Mouse (Mus musculus) bone marrow, adult 2 months (tissue): ENCODE data around the gene Siva1. TPM values are rescaled to one million over a fixed set of nuclear protein-coding genes. Genes with fewer than 3 reads are reported as not detected.

Source experiments
- H3K27ac ChIP-seq: fragments of 200-500 bp; 2 replicates; pipeline ENCODE4 v1.5.1; 2012; ENCODE audit warnings: low read depth, mild to moderate bottlenecking, control low read depth, inconsistent platforms, low read length; ENCODE audit not compliant: control insufficient read depth, poor library complexity, insufficient read depth
- H3K4me1 ChIP-seq: fragments of 200-500 bp; 2 replicates; pipeline ENCODE4 v1.6.1; 2011; ENCODE audit warnings: low read length; ENCODE audit not compliant: control insufficient read depth, insufficient read depth
- H3K4me3 ChIP-seq: fragments of 200-500 bp; replicated peaks from 2 replicates; pipeline ENCODE3; 2011; ENCODE audit warnings: mild to moderate bottlenecking, low read depth, low read length, control low read depth; ENCODE audit not compliant: control insufficient read depth
- CTCF ChIP-seq: fragments of 200-500 bp; IDR thresholded peaks from 2 replicates; pipeline ENCODE4 v1.5.1; 2011; ENCODE audit warnings: low read length, control low read depth; ENCODE audit not compliant: control insufficient read depth, insufficient read depth
- POLR2A ChIP-seq: fragments of 200-500 bp; IDR thresholded peaks from 2 replicates; pipeline ENCODE4 v1.6.1; 2011; ENCODE audit warnings: low read depth, mild to moderate bottlenecking, control low read depth, low read length, borderline replicate concordance; ENCODE audit not compliant: control insufficient read depth
- WGBS: fragments of 180-500 bp; shearing (Covaris S2); methylation state at CpG from one replicate; pipeline ENCODE4 v1.1.7; 2018; 5-methylcytosine and 5-hydroxymethylcytosine counted together
- polyA plus RNA-seq: library from polyadenylated mRNA; stranded (reverse); fragments of >200 nt; gene quantifications from 2 replicates; pipeline ENCODE4 v1.2.4, GENCODE M21; 2011; ENCODE audit warnings: low replicate concordance; ENCODE audit not compliant: missing spikeins, insufficient read depth, insufficient read length

Gene Siva1
- polyA plus RNA-seq, 1 experiment, result 81.1 TPM

GRCm38 (mm10) chr12:112658619-112659018, 14.1 kb downstream of the Siva1 start:
- no peaks in the 10 kb centered on the region for H3K4me1 ChIP-seq
- no peak overlapping the region for H3K4me3 ChIP-seq
- TF ChIP-seq POLR2A (no peak), CTCF (no peak)
- no peak overlapping the region for H3K27ac ChIP-seq
- WGBS, result 87% methylated on average over 7 of the region's 7 CpGs

DNA sequence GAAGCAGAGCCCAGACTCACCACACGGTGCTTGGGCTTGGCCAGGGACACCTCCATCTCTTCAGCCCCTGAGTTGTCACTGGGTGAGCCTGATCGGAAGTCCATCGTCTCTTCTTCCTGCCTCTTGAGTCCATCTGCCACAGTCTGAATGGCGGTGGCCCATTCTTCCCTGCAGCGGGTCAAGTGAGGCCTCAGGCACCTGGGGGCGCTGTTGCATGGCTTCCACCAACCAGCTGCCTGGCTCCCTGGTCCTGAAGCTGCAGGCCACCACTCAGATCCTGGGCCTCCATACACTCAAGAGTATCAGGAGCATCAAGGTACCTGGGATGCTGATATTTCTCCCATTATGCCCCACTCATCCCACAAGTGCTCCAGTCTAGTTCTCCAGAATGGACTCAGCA, 14.6 kb downstream of the Siva1 start:
- Histone ChIP-seq H3K4me1 (no peaks in the 10 kb centered on the region), H3K27ac (no peak overlapping the region), H3K4me3 (no peak overlapping the region)
- TF ChIP-seq POLR2A, result no peak
- TF ChIP-seq CTCF, result peak; percentile 54
- WGBS, result 83% methylated on average over 6 of the region's 6 CpGs

- no peak overlapping the region for H3K4me3 ChIP-seq
- 87% methylated on average over 5 of the region's 5 CpGs for WGBS
- H3K4me1 ChIP-seq, result no peaks in the 10 kb centered on the region
- no peak overlapping the region for H3K27ac ChIP-seq
- TF ChIP-seq POLR2A (no peak), CTCF (no peak)
Measured at GRCm38 (mm10) chr12:112660576-112661326, 16.3 kb downstream of the Siva1 start.

DNA sequence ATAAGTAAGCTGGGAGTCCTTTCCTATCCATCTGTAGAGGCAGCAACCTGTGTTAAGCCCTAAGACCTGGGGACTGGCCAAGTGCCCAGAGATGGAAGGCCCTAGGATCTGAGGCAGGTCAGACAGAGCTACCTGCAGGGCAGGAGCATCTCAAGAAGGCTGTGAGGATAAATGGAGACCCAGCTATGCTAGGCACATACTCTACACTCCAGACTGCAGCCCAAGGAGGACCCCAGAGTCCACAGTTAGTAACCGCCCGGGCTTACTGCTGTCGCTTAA, 16.8 kb downstream of the Siva1 start:
- 87% methylated on average over 3 of the region's 3 CpGs for WGBS
- TF ChIP-seq POLR2A (no peak), CTCF (no peak)
- Histone ChIP-seq H3K27ac (no peak overlapping the region), H3K4me3 (no peak overlapping the region), H3K4me1 (no peaks in the 10 kb centered on the region)

DNA sequence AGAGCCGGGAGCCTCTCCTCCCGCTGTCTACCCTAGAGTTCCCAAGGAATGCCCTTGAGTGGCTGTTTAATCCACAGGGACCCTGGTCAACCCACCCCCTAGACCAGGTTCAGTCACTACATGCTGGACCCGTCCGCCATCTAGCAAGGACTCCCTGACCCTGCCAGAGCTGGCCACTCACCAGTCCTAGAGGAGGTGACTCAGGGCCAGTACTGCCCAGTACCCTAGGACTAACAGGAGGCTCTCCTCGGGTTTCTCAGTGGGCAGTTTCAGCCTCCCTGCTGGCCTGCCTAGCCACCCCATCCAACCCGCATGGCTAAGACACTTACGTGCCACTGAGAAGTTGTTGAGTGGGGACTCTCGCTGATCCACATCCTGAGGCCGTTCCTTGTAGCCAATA, 17.4 kb downstream of the Siva1 start:
- 92% methylated on average over 9 of the region's 9 CpGs for WGBS
- TF ChIP-seq POLR2A, result no peak
- TF ChIP-seq CTCF, result no peak
- Histone ChIP-seq H3K4me1 (peaks cover 1% of the 10 kb centered on the region; the same call in 1 of the 2 replicates), H3K27ac (no peak overlapping the region), H3K4me3 (no peak overlapping the region)

DNA sequence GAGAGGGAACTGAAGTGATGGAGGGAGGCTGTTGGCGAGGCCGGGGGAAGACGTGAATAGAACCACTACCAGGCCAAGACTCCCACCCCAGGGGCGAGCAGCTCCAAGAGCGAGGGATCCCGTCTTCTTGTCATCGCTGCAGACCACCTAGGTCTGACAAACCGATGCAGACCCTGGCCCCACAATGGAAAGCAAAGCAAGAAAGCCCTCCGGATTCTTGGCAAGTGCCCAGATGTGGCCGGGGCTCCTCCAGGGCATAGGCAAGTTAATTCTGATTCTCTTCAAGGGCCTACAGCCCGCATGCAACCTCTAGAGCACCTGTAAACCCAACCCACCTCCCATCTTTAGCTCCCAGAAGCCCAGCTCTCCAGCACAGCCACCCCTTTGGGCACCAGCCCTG, 18.8 kb downstream of the Siva1 start:
- no peak overlapping the region for H3K27ac ChIP-seq
- no peak for TF ChIP-seq CTCF
- TF ChIP-seq POLR2A, result no peak
- 87% methylated on average over 11 of the region's 11 CpGs for WGBS

DNA sequence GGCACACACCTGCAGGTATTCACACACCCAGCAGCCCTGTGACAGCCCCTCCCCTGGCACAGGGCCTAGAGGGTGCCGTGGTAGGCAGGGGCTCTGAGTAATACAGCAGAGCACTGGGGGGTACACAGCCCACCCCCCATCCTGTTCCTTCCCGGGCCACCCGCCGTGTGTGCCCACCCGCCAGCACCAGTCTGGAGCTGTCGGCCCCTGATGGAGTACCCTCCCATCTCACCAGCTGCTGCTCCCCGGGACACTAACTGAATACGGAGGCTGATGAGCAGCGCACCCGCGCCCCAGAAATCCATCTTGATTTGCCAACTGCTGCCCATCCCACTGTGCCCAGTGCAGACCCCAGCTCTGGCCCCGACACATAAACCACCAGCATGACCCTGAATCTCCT, 19.2 kb downstream of the Siva1 start:
- no peak overlapping the region for H3K27ac ChIP-seq
- WGBS, result 92% methylated on average over 12 of the region's 12 CpGs
- H3K4me1 ChIP-seq, result peaks cover 2% of the 10 kb centered on the region; the same call in 1 of the 2 replicates
- no peak overlapping the region for H3K4me3 ChIP-seq
- TF ChIP-seq CTCF (no peak), POLR2A (no peak)

More for the DNA sequence above, 18.8 kb downstream of the Siva1 start:
- Histone ChIP-seq H3K4me1 (peaks cover 2% of the 10 kb centered on the region; the same call in 1 of the 2 replicates), H3K4me3 (no peak overlapping the region)

- Histone ChIP-seq H3K27ac (no peak overlapping the region), H3K4me1 (peaks cover 2% of the 10 kb centered on the region; the same call in 1 of the 2 replicates), H3K4me3 (no peak overlapping the region)
- 79% methylated on average over 2 of the region's 2 CpGs for WGBS
- TF ChIP-seq CTCF, result no peak
- TF ChIP-seq POLR2A, result no peak
Measured at GRCm38 (mm10) chr12:112664124-112664523, 19.6 kb downstream of the Siva1 start.
